Mouse (Mus musculus): ENCODE results near the gene Rab11fip5. TPM values are rescaled to one million over a fixed set of nuclear protein-coding genes. Genes with fewer than 3 reads are reported as not detected.

The Rab11fip5 gene
- polyA plus RNA-seq, 1 experiment: 24.8 TPM

- no peaks in the 10 kb centered on the region for H3K36me3 ChIP-seq (ENCODE audit: control insufficient read depth, insufficient read depth)
- TF ChIP-seq USF1 (IDR thresholded peaks at IDR 0.05; ENCODE audit: low read depth) (no peak), MAX (IDR thresholded peaks at IDR 0.05; ENCODE audit: low read depth) (no peak), REST (IDR thresholded peaks at IDR 0.05; ENCODE audit: insufficient read depth, insufficient read length) (no peak), TCF12 (IDR thresholded peaks at IDR 0.05; ENCODE audit: insufficient read depth, poor library complexity, severe bottlenecking) (no peak), POLR2A (IDR thresholded peaks at IDR 0.05; ENCODE audit: insufficient read length, low read depth) (no peak), MYOD1 (IDR thresholded peaks at IDR 0.05; ENCODE audit: control insufficient read depth in 1 of 3, insufficient read length in 2 of 3, low read depth in 2 of 3) (no peak), E2F4 (IDR thresholded peaks at IDR 0.05; ENCODE audit: insufficient read depth) (no peak), MYOG (IDR thresholded peaks at IDR 0.05; ENCODE audit: control insufficient read depth in 1 of 3, insufficient read depth in 1 of 3, insufficient read length in 2 of 3, low read depth in 2 of 3) (no peak), CEBPB (IDR thresholded peaks at IDR 0.05; ENCODE audit: insufficient read depth, poor library complexity, severe bottlenecking) (no peak), TCF3 (IDR thresholded peaks at IDR 0.05; ENCODE audit: insufficient read length, low read depth) (no peak), SRF (IDR thresholded peaks at IDR 0.05; ENCODE audit: control insufficient read depth, insufficient read length, low read depth) (no peak), POLR2AphosphoS2 (IDR thresholded peaks at IDR 0.05; ENCODE audit: insufficient read length, low read depth) (no peak)
- no peak overlapping the region for H3K4me2 ChIP-seq (ENCODE audit: low read depth)
- H3K79me2 ChIP-seq (ENCODE audit: control insufficient read depth, insufficient read depth): no peaks in the 10 kb centered on the region
- H3K27me3 ChIP-seq (ENCODE audit: control insufficient read depth, insufficient read depth, insufficient read length): peaks cover 29% of the 10 kb centered on the region
- H3ac ChIP-seq (ENCODE audit: control insufficient read depth, insufficient read length): no peak overlapping the region
- H3K4me3 ChIP-seq: no peak overlapping the region
Observed at GRCm38 (mm10) chr6:85397165-85397564, 22.7 kb upstream of the Rab11fip5 start.

GRCm38 (mm10) chr6:85395360-85395759, 20.9 kb upstream of the Rab11fip5 start:
- H3K27me3 ChIP-seq (ENCODE audit: control insufficient read depth, insufficient read depth, insufficient read length): peaks cover 27% of the 10 kb centered on the region
- TF ChIP-seq TCF3 (IDR thresholded peaks at IDR 0.05; ENCODE audit: insufficient read length, low read depth): no peak
- no peak for TF ChIP-seq MYOG (IDR thresholded peaks at IDR 0.05; ENCODE audit: control insufficient read depth in 1 of 3, insufficient read depth in 1 of 3, insufficient read length in 2 of 3, low read depth in 2 of 3)
- TF ChIP-seq MAX (IDR thresholded peaks at IDR 0.05; ENCODE audit: low read depth): no peak
- no peak for TF ChIP-seq MYOD1 (IDR thresholded peaks at IDR 0.05; ENCODE audit: control insufficient read depth in 1 of 3, insufficient read length in 2 of 3, low read depth in 2 of 3)
- no peak for TF ChIP-seq TCF12 (IDR thresholded peaks at IDR 0.05; ENCODE audit: insufficient read depth, poor library complexity, severe bottlenecking)
- TF ChIP-seq SRF (IDR thresholded peaks at IDR 0.05; ENCODE audit: control insufficient read depth, insufficient read length, low read depth): no peak
- no peak for TF ChIP-seq POLR2A (IDR thresholded peaks at IDR 0.05; ENCODE audit: insufficient read length, low read depth)
- no peak for TF ChIP-seq POLR2AphosphoS2 (IDR thresholded peaks at IDR 0.05; ENCODE audit: insufficient read length, low read depth)
- TF ChIP-seq USF1 (IDR thresholded peaks at IDR 0.05; ENCODE audit: low read depth): no peak
- TF ChIP-seq E2F4 (IDR thresholded peaks at IDR 0.05; ENCODE audit: insufficient read depth): no peak
- no peak for TF ChIP-seq CEBPB (IDR thresholded peaks at IDR 0.05; ENCODE audit: insufficient read depth, poor library complexity, severe bottlenecking)
- TF ChIP-seq REST (IDR thresholded peaks at IDR 0.05; ENCODE audit: insufficient read depth, insufficient read length): no peak

GRCm38 (mm10) chr6:85391803-85392202, 17.4 kb upstream of the Rab11fip5 start:
- TF ChIP-seq E2F4 (IDR thresholded peaks at IDR 0.05; ENCODE audit: insufficient read depth) (no peak), TCF12 (IDR thresholded peaks at IDR 0.05; ENCODE audit: insufficient read depth, poor library complexity, severe bottlenecking) (no peak), MYOD1 (IDR thresholded peaks at IDR 0.05; ENCODE audit: control insufficient read depth in 1 of 3, insufficient read length in 2 of 3, low read depth in 2 of 3) (no peak), POLR2A (IDR thresholded peaks at IDR 0.05; ENCODE audit: insufficient read length, low read depth) (no peak), SRF (IDR thresholded peaks at IDR 0.05; ENCODE audit: control insufficient read depth, insufficient read length, low read depth) (no peak), REST (IDR thresholded peaks at IDR 0.05; ENCODE audit: insufficient read depth, insufficient read length) (no peak), MYOG (IDR thresholded peaks at IDR 0.05; ENCODE audit: control insufficient read depth in 1 of 3, insufficient read depth in 1 of 3, insufficient read length in 2 of 3, low read depth in 2 of 3) (no peak), MAX (IDR thresholded peaks at IDR 0.05; ENCODE audit: low read depth) (no peak), TCF3 (IDR thresholded peaks at IDR 0.05; ENCODE audit: insufficient read length, low read depth) (no peak), USF1 (IDR thresholded peaks at IDR 0.05; ENCODE audit: low read depth) (no peak), CEBPB (IDR thresholded peaks at IDR 0.05; ENCODE audit: insufficient read depth, poor library complexity, severe bottlenecking) (no peak), POLR2AphosphoS2 (IDR thresholded peaks at IDR 0.05; ENCODE audit: insufficient read length, low read depth) (no peak)

More at GRCm38 (mm10) chr6:85395360-85395759, 20.9 kb upstream of the Rab11fip5 start:
- H3K36me3 ChIP-seq (ENCODE audit: control insufficient read depth, insufficient read depth): no peaks in the 10 kb centered on the region
- no peak overlapping the region for H3K4me3 ChIP-seq
- no peak overlapping the region for H3K4me2 ChIP-seq (ENCODE audit: low read depth)
- H3ac ChIP-seq (ENCODE audit: control insufficient read depth, insufficient read length): no peak overlapping the region
- H3K79me2 ChIP-seq (ENCODE audit: control insufficient read depth, insufficient read depth): no peaks in the 10 kb centered on the region

GRCm38 (mm10) chr6:85388608-85389007, 14.2 kb upstream of the Rab11fip5 start:
- H3K4me3 ChIP-seq: no peak overlapping the region
- H3K79me2 ChIP-seq (ENCODE audit: control insufficient read depth, insufficient read depth): no peaks in the 10 kb centered on the region
- H3K27me3 ChIP-seq (ENCODE audit: control insufficient read depth, insufficient read depth, insufficient read length): peaks cover 9% of the 10 kb centered on the region
- H3K4me2 ChIP-seq (ENCODE audit: low read depth): no peak overlapping the region
- no peak overlapping the region for H3ac ChIP-seq (ENCODE audit: control insufficient read depth, insufficient read length)
- no peaks in the 10 kb centered on the region for H3K36me3 ChIP-seq (ENCODE audit: control insufficient read depth, insufficient read depth)
- no peak for TF ChIP-seq E2F4 (IDR thresholded peaks at IDR 0.05; ENCODE audit: insufficient read depth)
- no peak for TF ChIP-seq REST (IDR thresholded peaks at IDR 0.05; ENCODE audit: insufficient read depth, insufficient read length)
- no peak for TF ChIP-seq TCF3 (IDR thresholded peaks at IDR 0.05; ENCODE audit: insufficient read length, low read depth)

More at GRCm38 (mm10) chr6:85391803-85392202, 17.4 kb upstream of the Rab11fip5 start:
- no peaks in the 10 kb centered on the region for H3K36me3 ChIP-seq (ENCODE audit: control insufficient read depth, insufficient read depth)
- H3K79me2 ChIP-seq (ENCODE audit: control insufficient read depth, insufficient read depth): no peaks in the 10 kb centered on the region
- no peak overlapping the region for H3K4me2 ChIP-seq (ENCODE audit: low read depth)
- H3ac ChIP-seq (ENCODE audit: control insufficient read depth, insufficient read length): no peak overlapping the region
- no peak overlapping the region for H3K4me3 ChIP-seq
- H3K27me3 ChIP-seq (ENCODE audit: control insufficient read depth, insufficient read depth, insufficient read length): peaks cover 18% of the 10 kb centered on the region

- Histone ChIP-seq H3ac (ENCODE audit: control insufficient read depth, insufficient read length) (no peak overlapping the region), H3K4me3 (no peak overlapping the region), H3K36me3 (ENCODE audit: control insufficient read depth, insufficient read depth) (no peaks in the 10 kb centered on the region), H3K27me3 (ENCODE audit: control insufficient read depth, insufficient read depth, insufficient read length) (no peaks in the 10 kb centered on the region), H3K4me2 (ENCODE audit: low read depth) (peak overlapping the region; percentile 28), H3K79me2 (ENCODE audit: control insufficient read depth, insufficient read depth) (no peaks in the 10 kb centered on the region)
- TF ChIP-seq TCF12 (IDR thresholded peaks at IDR 0.05; ENCODE audit: insufficient read depth, poor library complexity, severe bottlenecking) (no peak), CEBPB (IDR thresholded peaks at IDR 0.05; ENCODE audit: insufficient read depth, poor library complexity, severe bottlenecking) (peak; percentile 26; the same call in 1 of the 2 replicates), POLR2A (IDR thresholded peaks at IDR 0.05; ENCODE audit: insufficient read length, low read depth) (no peak), TCF3 (IDR thresholded peaks at IDR 0.05; ENCODE audit: insufficient read length, low read depth) (no peak), USF1 (IDR thresholded peaks at IDR 0.05; ENCODE audit: low read depth) (no peak), E2F4 (IDR thresholded peaks at IDR 0.05; ENCODE audit: insufficient read depth) (no peak), MYOG (IDR thresholded peaks at IDR 0.05; ENCODE audit: control insufficient read depth in 1 of 3, insufficient read depth in 1 of 3, insufficient read length in 2 of 3, low read depth in 2 of 3) (no peak), MYOD1 (IDR thresholded peaks at IDR 0.05; ENCODE audit: control insufficient read depth in 1 of 3, insufficient read length in 2 of 3, low read depth in 2 of 3) (peak in 1 of 3 experiments; percentile 51), REST (IDR thresholded peaks at IDR 0.05; ENCODE audit: insufficient read depth, insufficient read length) (no peak)
Observed at GRCm38 (mm10) chr6:85382791-85383190, 8.4 kb upstream of the Rab11fip5 start.

Measured in myocyte (in vitro differentiated cells).